Mouse (Mus musculus): ENCODE data around the gene Zfp108.

DNA sequence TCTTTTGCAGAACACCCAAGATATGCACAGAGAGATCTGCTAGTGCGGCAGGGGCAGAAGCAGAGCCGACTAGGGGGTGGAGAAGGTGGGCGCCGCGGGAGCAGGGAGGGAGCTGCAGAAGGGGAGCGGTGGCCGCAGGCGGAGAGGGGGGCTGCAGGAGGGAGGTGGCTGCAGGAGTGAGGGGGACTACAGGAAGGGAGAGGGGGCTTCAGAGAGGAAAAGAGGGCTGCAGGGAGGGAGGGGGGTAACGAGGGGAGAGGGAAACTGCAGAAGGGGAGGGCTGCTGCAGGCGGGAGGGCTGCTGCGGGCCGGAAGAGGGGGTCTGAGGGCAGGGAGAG is 44.0 kb downstream of the Zfp108 start:
- TF ChIP-seq POLR2A (IDR thresholded peaks at IDR 0.05; ENCODE audit: borderline replicate concordance, low read depth, low read length), result no peak
- no peak for TF ChIP-seq CTCF (IDR thresholded peaks at IDR 0.05; ENCODE audit: low read depth, low read length)

All from bone marrow macrophage, adult 2 months (primary cell).